Mouse (Mus musculus) testis, postnatal 14 days (tissue): ENCODE results near the gene Cul9.
"Not testable (repeated sequence)": the region's sequence is repeated elsewhere in the genome, so short reads cannot be mapped to it uniquely, and the experiment has no call there.

ENCODE experiments used
- DNase-seq: peaks from one replicate; pipeline ENCODE4 v3.0.0; 2021; ENCODE audit warnings: low spot score

Gene Cul9

DNA sequence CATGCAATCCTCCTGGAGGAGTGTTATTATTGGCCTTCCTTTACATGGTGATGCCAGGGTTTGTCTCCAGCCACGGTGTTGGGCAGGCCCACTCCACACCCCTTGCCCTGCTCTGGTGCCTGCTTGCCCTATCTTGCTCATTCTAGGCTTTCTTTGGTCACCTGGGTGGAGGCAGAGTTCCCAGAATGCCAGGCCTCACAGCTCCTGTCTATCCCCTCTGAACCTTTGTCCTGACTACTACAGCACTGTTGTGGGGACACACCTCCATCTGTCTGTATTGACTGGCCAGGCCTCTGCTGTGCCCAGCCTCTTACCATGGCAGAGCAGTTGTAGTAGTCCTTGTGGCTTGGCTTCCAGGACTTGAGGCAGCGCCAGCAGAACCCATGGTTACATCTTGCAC is 43.4 kb downstream of the Cul9 start:
- DNase-seq = no peak

- no peak for DNase-seq
Measured at GRCm38 (mm10) chr17:46497956-46498355, 48.2 kb downstream of the Cul9 start.

DNA sequence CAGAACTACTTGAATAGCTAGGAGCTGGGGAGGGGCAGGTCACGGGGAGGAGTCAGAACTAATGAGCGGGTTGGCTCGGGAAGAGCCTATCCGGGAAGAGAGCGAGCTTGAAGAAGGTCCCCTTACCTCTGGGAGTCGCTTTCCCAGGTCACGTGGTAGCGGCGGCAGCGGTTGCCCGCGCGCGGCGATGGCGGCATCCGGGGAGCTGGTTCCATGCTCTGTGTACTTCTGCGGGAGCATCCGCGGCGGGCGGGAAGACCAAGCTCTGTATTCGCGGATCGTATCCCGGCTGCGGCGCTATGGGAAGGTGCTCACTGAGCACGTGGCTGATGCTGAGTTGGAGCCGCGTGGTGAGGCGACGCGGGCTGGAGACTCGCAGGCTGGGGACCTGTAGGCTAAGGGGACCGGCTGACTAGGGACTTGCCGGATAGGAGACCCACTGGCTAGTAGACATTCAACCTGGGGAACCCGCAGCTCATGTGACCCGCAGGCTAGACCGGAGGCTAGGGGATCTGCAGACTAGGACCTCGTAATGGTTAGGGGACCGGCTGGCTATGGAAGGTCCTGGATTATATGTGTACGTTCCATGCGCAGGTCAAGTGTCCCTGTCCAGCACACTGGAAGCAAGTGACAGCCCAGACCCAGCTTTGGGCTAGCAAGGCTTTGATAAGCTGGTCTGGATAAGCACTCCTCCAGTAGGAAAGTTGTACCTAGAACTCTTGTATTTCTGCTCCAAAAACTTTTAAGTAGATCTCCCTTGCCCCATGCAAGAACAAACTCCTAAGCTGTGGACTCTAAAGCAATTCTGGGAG is 49.4 kb downstream of the Cul9 start, which contains the start of gene Dnph1:
Dnph1 (plus strand) TSS at position 89 of the 812 bp plus-strand sequence.
- DNase-seq = peak; percentile 83

GRCm38 (mm10) chr17:46496081-46496480 is 50.1 kb downstream of the Cul9 start:
- not testable (repeated sequence) for DNase-seq

GRCm38 (mm10) chr17:46495486-46495885 is 50.7 kb downstream of the Cul9 start:
- DNase-seq = no peak

DNA sequence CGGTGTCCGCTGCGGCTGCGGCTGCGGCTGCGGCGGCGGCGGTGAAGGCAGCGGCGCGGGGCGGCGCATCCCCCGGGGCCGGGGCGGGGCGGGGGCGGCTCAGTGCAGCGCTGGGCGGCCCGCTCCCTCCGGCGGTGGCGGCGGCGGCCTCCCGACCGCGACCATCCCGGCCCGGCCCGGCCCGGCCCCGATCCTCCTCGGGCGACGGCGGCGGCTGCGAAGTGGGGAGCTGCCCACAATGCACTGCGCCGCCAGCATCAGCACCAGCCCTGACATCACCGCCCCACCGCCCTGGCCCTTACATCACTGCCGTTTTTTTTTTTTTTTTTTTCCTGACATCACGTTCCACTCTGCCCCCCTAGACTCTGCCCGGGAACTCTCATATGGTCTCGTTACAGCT is 58.8 kb downstream of the Cul9 start, which contains the start of gene Ttbk1:
Ttbk1 (minus strand) TSS at position 245 of the 400 bp plus-strand sequence.
- no peak for DNase-seq

- no peak for DNase-seq
Measured at GRCm38 (mm10) chr17:46486995-46487394, 59.2 kb downstream of the Cul9 start.

DNA sequence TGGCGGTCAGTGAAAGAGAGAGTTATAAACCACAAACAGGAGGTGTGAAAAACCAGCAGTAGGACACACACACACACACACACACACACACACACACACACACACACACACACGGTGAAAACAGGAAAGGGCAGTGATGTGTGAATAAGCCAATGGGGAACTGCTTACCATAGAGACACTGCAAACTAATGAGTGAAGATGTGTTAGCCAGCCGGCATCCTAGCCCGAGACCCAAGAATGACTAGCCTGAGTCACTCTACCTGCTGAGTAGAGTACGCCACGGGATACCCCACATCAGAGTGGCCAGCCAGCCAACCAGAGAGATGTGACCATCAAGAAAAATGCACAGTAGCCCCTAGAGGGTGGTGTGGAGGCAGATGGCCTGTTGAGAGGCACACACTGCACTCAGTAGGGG is 61.7 kb downstream of the Cul9 start:
- no peak for DNase-seq

DNA sequence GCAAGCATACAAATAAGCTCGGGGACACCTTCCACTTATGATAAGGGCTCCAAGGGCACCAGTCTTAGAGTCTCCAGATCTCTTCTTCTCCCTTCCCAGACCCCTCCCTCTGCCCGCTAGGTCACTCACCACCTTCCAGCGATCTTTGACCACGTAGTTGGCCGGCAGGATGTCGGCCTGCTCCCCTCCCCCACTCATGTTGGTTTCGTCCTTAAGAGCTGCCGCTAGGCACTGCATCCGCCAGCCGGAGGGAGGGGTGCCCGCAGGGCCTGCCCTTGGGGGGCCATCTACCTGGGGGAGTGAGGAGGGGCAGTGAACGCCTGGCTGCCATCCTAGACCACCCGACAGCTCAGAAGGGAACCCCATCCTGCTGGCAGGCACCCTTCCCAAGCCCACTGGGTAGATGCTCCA is 62.2 kb downstream of the Cul9 start:
- no peak for DNase-seq

DNA sequence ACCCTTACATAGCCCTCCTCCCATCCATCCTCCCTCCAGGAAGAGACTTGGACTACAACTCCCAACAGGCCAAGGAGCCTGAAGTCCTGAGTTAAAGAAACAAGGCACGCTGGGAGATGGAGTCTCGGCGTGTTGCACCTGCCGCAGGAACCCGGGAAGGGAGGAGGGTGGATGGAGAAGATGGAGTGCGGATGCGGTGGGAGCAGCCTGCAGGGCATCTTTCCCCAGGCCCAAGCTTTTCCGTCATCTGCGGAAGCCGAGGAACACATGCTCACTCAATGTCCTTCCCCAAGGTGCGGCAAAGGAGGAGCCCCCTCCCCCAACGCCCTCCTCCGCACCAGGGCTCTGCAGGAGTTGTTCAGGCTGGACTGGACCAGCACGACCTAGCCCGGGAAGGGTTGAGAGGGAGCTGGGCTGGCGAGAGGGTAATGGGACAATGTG is 62.6 kb downstream of the Cul9 start:
- peak; percentile 56 for DNase-seq

- no peak for DNase-seq
Measured at GRCm38 (mm10) chr17:46477286-46477685, 68.9 kb downstream of the Cul9 start.

- DNase-seq = no peak
Measured at GRCm38 (mm10) chr17:46476601-46477000, 69.6 kb downstream of the Cul9 start.

DNA sequence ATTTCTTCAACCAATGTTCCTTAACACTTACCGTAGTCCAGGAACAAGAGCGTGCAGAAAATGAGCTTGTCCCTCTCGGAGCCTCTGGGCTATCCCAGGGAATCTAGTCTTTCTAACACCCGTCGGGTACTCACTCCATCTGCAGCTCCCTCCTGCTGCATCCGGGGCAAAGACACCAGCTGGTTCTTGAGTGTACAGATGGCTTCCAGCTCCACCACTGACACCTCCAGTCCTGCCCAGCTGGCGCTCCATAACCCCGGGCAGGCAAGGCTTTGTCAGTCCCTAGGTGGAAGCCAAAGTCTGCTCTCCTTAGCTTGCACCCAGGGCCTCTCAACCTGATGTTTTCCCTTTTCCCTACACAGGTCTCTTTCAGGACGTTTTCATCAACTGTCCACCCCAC is 78.4 kb downstream of the Cul9 start:
- DNase-seq = no peak

DNA sequence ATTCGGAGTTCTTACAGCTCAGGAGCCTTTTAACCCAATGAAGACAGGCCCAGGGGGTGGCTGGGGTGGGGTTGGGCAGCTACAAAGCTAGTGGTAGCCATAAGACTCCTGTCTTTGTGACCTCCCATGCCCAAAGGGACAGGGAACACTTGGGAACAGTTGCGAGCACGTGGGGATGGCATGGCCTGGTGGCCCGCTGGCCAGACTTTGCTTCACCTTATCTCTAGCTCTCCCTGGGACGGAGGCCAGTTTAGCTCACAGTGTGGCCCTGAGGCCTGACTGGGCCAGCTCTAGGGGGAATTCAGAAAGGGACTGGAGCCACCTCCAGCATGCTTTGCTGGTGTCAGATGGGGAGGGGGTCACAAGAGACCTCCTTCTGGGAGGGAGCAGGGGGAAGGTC is 84.0 kb downstream of the Cul9 start:
- no peak for DNase-seq

- no peak for DNase-seq
Measured at GRCm38 (mm10) chr17:46461347-46461746, 84.8 kb downstream of the Cul9 start.

DNA sequence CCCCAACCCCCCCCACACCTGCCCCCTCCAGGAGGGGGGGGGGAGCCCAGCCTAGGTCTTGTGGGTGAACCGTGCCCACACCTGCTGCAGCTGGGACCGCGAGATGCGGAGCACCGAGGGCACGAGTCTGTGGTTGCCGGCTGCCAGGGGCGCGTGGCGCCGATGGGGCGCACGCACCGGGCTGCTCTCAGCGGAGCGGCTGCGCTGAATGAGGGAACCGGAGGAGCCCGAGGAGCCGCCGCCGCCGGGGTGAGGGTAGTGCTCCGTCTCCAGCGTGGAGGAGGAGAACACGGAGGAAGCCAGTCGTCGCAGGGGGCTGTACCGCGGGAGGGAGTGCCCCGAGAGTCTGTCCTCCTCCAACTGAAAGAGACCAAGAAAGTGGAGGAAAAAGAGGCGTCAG is 85.5 kb downstream of the Cul9 start:
- DNase-seq = peak; percentile 24

GRCm38 (mm10) chr17:46458439-46458838 is 87.7 kb downstream of the Cul9 start:
- DNase-seq = no peak

DNA sequence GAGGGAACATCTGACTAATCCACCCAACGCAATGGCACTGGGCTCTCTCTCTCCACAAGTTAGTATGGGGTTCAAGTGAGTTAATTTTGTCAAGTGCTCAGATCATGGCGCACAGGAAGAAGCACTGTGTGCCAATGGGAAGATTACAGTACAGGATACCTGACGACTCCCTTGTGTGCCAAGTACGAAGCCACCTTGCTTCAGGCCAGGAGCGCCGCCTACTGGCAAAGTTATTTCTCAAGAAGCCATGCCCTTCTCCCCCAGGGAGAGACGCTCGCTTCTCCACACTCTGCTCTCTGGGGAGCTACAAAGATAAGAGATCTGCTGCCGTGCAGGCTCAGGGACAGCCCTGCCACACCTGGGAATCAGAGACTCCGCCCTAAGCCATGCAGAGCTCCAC is 88.4 kb downstream of the Cul9 start:
- DNase-seq = no peak

DNA sequence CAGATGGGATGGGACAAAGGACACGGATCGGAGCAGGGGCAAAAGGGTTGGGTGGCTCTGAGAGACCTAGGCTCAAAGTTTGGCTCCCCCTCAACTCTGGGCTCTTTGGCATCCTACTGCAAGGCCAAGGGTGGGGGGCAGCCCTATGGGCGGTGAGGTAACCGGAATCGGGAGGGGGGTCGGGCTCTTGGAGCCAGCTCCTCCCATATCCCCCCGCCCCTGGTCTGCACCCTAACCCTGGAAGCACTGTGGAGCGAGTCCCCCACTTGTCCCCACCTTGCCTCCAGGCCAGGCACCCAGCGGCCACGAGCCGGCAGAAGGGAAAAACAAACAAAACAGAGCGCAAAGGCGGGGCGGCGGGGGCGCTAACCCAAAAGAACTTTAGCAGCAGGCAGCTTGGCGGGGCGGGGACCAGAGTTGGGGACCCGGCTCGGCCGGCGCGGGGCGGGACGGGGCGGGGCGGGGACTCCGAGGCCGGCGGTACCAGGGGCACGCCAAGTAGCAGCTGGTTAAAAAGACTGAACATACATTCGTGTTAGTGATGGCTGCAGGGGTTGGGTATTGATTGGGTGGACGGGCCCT is 91.0 kb downstream of the Cul9 start:
- no peak for DNase-seq

DNA sequence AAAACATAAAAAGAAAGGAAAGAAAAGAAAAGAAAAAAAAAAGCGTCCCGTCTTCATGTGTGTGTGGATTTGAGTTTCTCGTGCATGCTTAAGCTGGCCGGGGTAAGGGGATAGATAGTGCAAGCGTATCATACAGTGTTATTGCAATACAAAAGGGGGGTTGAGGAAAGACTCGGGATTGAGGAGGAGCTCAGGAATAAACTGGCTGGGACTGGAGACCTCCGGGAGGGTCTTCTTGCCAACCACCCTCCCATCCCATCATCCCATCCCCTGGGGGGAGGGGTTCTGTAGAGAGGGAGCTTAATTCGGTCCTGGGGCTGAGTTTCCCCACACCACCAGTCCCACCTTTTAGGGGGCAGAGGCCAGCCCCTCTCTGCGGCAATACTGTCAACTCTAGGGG is 91.6 kb downstream of the Cul9 start:
- no peak for DNase-seq

GRCm38 (mm10) chr17:46453970-46454411 is 92.2 kb downstream of the Cul9 start:
- no peak for DNase-seq

DNA sequence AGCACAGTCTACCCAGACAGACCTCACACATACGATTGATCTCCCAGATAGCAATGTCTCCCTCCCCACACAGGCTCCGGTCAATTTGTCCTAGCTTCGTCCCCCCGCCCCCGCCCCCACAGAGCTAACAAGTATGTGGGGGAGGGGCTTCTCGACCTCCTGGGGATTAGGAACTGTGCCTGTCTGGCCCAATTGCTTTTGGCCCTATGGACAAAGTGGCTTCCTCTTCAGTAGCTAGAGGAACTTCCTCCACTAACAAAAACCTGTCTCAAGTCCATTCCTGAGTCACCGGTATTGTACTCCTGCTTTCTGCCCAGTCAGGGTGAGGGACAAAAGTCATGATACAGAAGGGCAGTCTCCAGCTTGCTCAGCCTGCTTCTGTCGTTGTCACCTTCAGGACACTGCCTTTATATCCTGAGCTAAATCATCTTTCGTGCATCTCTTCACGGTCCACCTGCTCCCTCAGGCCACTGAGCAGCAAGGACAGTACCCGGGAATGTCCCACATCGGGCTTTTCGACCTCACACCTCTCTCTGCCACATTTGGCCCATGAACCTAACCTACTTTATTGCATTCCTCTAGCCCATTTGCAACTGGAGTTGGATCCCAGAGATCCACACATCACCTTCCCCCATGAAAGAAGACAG is 92.8 kb downstream of the Cul9 start:
- DNase-seq = no peak

- no peak for DNase-seq
Measured at GRCm38 (mm10) chr17:46452683-46453082, 93.5 kb downstream of the Cul9 start.
